Mouse (Mus musculus) heart, embryonic 11.5 days (tissue): Measurements from ENCODE around the gene Ckap2. TPM values are rescaled to one million over a fixed set of nuclear protein-coding genes. Genes with fewer than 3 reads are reported as not detected.

Experiments
- ATAC-seq: fragments of 200-750 bp; cut with Nextera tagmentation; replicated peaks from 2 replicates; pipeline ENCODE4 v1.8.0; 2017; ENCODE audit warnings: moderate library complexity; ENCODE audit not compliant: insufficient number of reproducible peaks, low FRiP score, low TSS enrichment
- H3K27ac ChIP-seq: fragments of 300-500 bp; sonication (generic); 2 replicates; pipeline ENCODE4 v1.5.1; 2014; ENCODE audit warnings: mild to moderate bottlenecking, low read depth, low read length
- H3K27me3 ChIP-seq: fragments of 300-500 bp; sonication (generic); 2 replicates; pipeline ENCODE4 v1.6.1; 2014; ENCODE audit warnings: mild to moderate bottlenecking, low read length, mixed read lengths; ENCODE audit not compliant: control insufficient read depth, insufficient read depth
- H3K36me3 ChIP-seq: fragments of 300-500 bp; sonication (generic); 2 replicates; pipeline ENCODE4 v1.6.1; 2014; ENCODE audit warnings: mild to moderate bottlenecking, low read length, moderate library complexity, mixed read lengths; ENCODE audit not compliant: control insufficient read depth, insufficient read depth
- H3K4me1 ChIP-seq: fragments of 300-500 bp; sonication (generic); 2 replicates; pipeline ENCODE4 v1.6.1; 2014; ENCODE audit warnings: low read length; ENCODE audit not compliant: control insufficient read depth, insufficient read depth
- H3K4me2 ChIP-seq: fragments of 300-500 bp; sonication (generic); 2 replicates; pipeline ENCODE4 v1.6.1; 2014; ENCODE audit warnings: mild to moderate bottlenecking, moderate library complexity
- H3K4me3 ChIP-seq: fragments of 300-500 bp; sonication (generic); 2 replicates; pipeline ENCODE4 v1.5.1; 2014; ENCODE audit warnings: low read depth, low read length
- H3K9ac ChIP-seq: fragments of 300-500 bp; sonication (generic); 2 replicates; pipeline ENCODE4 v1.6.1; 2014; ENCODE audit warnings: mild to moderate bottlenecking, low read depth, low read length, moderate library complexity
- H3K9me3 ChIP-seq: fragments of 300-500 bp; sonication (generic); replicated peaks from 2 replicates; pipeline ENCODE4 v1.6.1; 2016; ENCODE audit warnings: low read length; ENCODE audit not compliant: control insufficient read depth
- WGBS: fragments of 180-500 bp; shearing (Covaris S2); extraction: QIAGEN DNeasy Blood & Tissue Kit; methylation state at CpG from one replicate; pipeline ENCODE4 v1.1.7; 2014; ENCODE audit not compliant: insufficient replicate concordance; 5-methylcytosine and 5-hydroxymethylcytosine counted together
- polyA plus RNA-seq: library from polyadenylated mRNA; unstranded; fragments of >200 nt; fragmentation: Nextera tagmentation; extraction: Ambion mirVana; gene quantifications from 2 replicates; pipeline ENCODE4 v1.2.1, GENCODE M21; 2014

Gene Ckap2
- polyA plus RNA-seq, 1 experiment from 2014 or later = 37.4 TPM

DNA sequence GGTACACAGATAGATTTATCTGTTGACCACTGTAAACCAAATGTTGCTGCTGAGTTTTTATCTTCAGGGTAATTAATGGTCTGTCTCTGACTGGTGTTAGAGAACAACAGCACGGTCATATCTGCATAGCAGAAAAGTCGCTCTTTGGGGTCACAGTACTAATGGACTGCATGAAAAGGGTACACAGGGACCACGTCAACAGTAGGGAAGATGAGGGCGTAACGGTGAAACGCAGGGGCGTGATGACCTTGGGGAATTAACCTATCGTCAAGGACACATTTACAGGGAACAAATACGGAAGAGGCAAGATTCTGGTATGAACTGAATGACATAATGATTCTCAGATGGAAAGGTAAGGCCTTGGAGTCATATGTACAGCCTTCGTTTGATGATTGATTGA lies 21.2 kb downstream of the Ckap2 start:
- 78% methylated on average over 10 of the region's 10 CpGs for WGBS
- no peak overlapping the region for H3K27ac ChIP-seq
- no peak overlapping the region for H3K9ac ChIP-seq
- H3K4me3 ChIP-seq = no peak overlapping the region
- no peak for ATAC-seq
- H3K9me3 ChIP-seq = no peaks in the 10 kb centered on the region
- no peaks in the 10 kb centered on the region for H3K27me3 ChIP-seq
- H3K4me2 ChIP-seq = no peak overlapping the region
- H3K4me1 ChIP-seq = no peaks in the 10 kb centered on the region; the same call in 1 of the 2 replicates
- peaks cover 11% of the 10 kb centered on the region for H3K36me3 ChIP-seq

DNA sequence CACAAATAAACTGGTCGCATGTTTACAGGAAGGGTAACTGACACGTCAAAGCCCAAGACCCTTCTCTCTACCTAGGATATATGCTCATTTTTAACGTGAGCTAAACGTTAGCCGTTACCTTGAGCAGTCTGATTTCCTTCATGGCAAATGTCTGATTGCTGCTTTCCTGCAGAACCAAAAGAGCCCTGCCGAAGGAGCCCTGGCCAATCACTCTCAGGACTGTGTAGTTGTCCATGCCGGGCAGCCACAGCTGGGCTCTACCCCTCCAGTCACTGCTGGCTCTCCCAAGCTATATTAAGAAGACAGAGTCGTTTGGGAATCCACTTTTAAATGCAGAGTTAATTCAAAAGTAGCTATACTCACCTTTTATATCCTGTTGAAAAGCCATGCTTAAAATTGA lies 23.4 kb downstream of the Ckap2 start:
- ATAC-seq = no peak
- no peak overlapping the region for H3K27ac ChIP-seq
- 81% methylated on average over 8 of the region's 8 CpGs for WGBS
- no peak overlapping the region for H3K9ac ChIP-seq
- no peaks in the 10 kb centered on the region; the same call in 1 of the 2 replicates for H3K4me1 ChIP-seq
- peaks cover 6% of the 10 kb centered on the region for H3K36me3 ChIP-seq
- no peaks in the 10 kb centered on the region for H3K27me3 ChIP-seq
- H3K9me3 ChIP-seq = no peaks in the 10 kb centered on the region
- H3K4me3 ChIP-seq = no peak overlapping the region
- H3K4me2 ChIP-seq = no peak overlapping the region

DNA sequence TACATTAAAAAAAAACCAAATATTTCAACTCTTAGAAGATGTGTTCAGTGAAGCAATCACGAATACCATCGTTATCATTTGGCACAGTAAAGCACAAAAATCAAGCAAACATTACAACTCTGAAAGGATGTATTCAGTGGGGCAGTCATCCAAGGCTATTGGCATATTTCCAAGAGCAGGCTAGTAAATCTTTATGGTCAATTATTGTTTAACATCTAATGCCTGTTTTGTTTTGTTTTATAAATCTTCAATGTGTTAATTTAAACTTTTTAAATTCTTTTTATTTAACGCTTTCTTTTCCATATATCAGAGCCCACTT lies 35.3 kb downstream of the Ckap2 start:
- no peak overlapping the region for H3K27ac ChIP-seq
- no peaks in the 10 kb centered on the region for H3K27me3 ChIP-seq
- no peaks in the 10 kb centered on the region for H3K9me3 ChIP-seq
- no peak overlapping the region for H3K9ac ChIP-seq
- WGBS = 78% methylated on average over 3 of the region's 3 CpGs
- H3K4me1 ChIP-seq = no peaks in the 10 kb centered on the region
- 0 out of 2 replicates have a peak, but pooled peaks cover 7% of the 10 kb centered on the region for H3K36me3 ChIP-seq
- H3K4me3 ChIP-seq = no peak overlapping the region
- H3K4me2 ChIP-seq = no peak overlapping the region
- ATAC-seq = no peak

DNA sequence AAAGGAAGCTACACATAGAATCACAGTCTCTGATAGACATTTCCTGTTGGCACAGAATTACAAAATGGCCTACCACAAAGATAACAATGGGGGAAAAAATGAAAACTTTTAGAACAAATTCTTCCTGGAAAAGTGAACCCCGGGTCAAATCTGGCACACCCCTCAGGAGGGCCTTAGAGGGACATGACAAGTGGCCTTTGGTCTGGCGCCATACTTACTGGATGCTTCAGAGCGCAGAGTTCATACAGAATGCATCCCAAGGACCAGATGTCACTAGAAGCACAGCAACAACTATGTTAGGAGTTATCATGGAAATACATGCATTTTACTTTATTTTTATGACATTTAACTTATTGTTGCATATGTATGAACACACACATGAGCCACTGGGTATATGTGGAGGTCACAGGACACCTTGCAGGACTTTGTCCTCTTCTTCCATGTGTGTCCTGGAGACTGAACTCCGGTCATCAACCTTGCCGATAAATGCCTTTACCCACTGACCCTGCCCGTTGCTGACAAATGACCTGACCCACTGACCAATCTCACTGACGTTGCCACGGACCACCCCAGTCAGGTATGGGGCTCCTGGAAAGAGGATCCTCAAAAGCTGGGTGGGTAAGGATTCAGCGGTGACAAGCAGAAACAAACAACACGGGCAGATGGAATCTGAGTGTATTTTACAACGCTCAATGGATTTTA lies 35.8 kb downstream of the Ckap2 start:
- Histone ChIP-seq H3K9ac (no peak overlapping the region), H3K27me3 (no peaks in the 10 kb centered on the region), H3K9me3 (no peaks in the 10 kb centered on the region), H3K27ac (no peak overlapping the region), H3K4me1 (no peaks in the 10 kb centered on the region), H3K4me2 (no peak overlapping the region), H3K36me3 (0 out of 2 replicates have a peak, but pooled peaks cover 7% of the 10 kb centered on the region), H3K4me3 (no peak overlapping the region)
- ATAC-seq = no peak
- 87% methylated on average over 11 of the region's 11 CpGs for WGBS

DNA sequence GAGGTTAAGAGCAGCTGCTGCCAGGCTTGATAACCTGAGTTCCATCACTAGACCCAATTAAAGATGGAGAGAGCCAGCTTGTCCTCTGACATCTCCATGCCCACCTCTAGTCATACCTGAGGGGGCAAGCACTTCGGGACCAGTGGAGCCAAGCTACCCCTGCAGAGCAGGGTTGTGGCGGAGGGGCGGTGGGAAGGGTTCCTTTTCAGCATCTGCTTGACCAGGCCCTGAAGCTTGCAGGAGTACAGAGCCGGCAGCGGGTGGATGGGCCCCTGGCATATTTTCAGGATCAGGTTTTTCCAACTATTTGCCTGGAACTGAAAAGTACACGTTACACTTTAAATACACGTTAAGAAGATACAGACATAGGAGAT lies 37.3 kb downstream of the Ckap2 start:
- 89% methylated on average over 7 of the region's 7 CpGs for WGBS
- Histone ChIP-seq H3K27me3 (no peaks in the 10 kb centered on the region), H3K36me3 (0 out of 2 replicates have a peak, but pooled peaks cover 7% of the 10 kb centered on the region), H3K9me3 (no peaks in the 10 kb centered on the region), H3K4me2 (no peak overlapping the region), H3K9ac (no peak overlapping the region), H3K4me1 (no peaks in the 10 kb centered on the region), H3K4me3 (no peak overlapping the region), H3K27ac (no peak overlapping the region)
- no peak for ATAC-seq

DNA sequence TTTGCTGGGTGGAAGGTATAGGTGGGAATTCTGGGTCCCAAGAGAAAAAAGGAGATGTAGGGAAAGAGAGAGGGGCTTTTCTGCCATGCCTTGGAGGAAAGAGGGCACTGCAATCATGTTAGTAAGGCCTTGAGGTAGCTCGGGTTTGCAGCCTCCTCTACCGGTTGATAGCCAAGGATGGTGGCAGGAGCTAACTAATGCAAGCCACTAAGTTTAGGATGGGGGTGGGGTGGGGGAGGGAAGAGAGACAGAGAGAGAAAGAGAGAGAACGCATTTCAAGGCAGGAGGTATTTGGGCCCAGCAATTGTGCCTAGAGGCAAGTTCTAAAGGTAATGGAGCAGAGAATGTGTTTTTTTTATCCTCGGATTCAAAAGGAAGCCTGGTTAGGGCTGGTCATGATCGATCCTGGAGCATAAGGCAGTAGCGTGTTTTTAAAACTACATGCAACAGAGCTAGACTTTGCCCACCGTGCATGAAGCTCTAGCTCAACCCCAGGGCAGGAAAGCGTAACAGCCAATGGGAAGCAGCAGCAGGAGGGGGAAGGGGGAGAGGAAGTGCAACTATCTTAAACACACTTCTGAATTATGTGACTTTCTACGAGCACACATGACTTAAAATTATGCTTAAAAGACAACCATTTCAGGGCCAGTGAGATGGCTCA lies 37.8 kb downstream of the Ckap2 start:
- Histone ChIP-seq H3K9ac (no peak overlapping the region), H3K36me3 (0 out of 2 replicates have a peak, but pooled peaks cover 7% of the 10 kb centered on the region), H3K4me2 (no peak overlapping the region), H3K27ac (no peak overlapping the region), H3K4me1 (no peaks in the 10 kb centered on the region), H3K27me3 (no peaks in the 10 kb centered on the region), H3K9me3 (no peaks in the 10 kb centered on the region), H3K4me3 (no peak overlapping the region)
- 72% methylated on average over 9 of the region's 9 CpGs for WGBS
- no peak for ATAC-seq

DNA sequence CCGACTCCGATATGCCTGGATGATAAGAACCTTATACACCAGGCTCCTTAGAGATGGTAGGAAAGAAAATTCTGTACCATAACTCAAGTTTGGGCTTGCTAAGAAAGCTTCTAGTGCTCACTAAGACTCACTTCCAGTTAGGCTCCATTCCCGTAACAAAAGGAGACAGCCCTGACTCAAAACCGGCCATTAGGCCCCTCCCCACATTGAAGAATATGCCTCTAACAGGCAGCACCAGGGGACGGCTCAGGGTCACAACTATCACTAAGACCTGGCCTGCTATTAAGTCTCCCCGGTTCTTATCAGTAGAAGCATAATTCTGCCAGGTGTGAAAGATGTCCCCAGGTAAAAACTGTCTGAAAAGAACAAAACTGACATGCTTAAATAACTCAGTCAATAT lies 39.8 kb downstream of the Ckap2 start:
- Histone ChIP-seq H3K27me3 (no peaks in the 10 kb centered on the region), H3K27ac (no peak overlapping the region), H3K9me3 (no peaks in the 10 kb centered on the region), H3K36me3 (0 out of 2 replicates have a peak, but pooled peaks cover 7% of the 10 kb centered on the region), H3K4me2 (no peak overlapping the region), H3K4me3 (no peak overlapping the region), H3K4me1 (no peaks in the 10 kb centered on the region), H3K9ac (no peak overlapping the region)
- no peak for ATAC-seq
- 74% methylated on average over 6 of the region's 6 CpGs for WGBS

DNA sequence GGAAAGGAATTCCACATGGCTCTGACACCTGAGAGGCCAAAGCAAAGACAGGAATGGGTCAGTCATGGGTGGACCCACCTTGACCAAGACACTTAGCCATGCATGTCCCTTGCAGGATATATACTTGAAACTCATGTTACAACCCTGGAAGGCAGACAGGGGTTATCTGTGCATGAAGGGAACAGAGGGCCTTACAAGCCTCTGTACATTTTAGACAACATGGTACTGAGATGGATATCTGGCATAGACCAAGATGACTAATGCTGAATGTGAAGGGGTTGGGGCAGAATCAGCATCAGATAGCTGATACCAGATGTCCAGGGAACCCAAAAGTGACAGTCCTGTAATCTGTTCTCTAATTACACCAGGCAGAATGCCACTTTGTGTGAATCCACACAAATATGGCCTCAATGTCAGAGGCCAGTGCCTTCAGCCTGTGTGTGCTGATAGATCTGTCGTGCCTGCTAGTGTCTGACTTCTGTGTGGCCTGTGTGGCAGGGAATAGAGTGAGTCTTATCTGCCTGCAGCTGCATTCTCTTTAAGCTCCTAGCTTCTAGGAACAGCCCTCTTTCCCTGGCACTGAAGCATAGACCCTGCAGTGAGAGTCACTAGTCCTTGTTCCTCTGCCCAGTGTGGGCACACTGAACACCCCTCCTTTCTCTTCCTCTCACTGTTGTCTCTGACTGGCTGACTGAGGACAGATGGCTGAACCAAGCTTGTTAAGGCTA lies 41.7 kb downstream of the Ckap2 start:
- H3K9me3 ChIP-seq = no peaks in the 10 kb centered on the region

More for the DNA sequence above, 41.7 kb downstream of the Ckap2 start:
- Histone ChIP-seq H3K9ac (no peak overlapping the region), H3K36me3 (0 out of 2 replicates have a peak, but pooled peaks cover 7% of the 10 kb centered on the region), H3K27ac (no peak overlapping the region), H3K4me3 (no peak overlapping the region), H3K4me1 (no peaks in the 10 kb centered on the region), H3K27me3 (no peaks in the 10 kb centered on the region), H3K4me2 (no peak overlapping the region)
- ATAC-seq = no peak
- 55% methylated on average over 1 of the region's 1 CpGs for WGBS
